31 mouse cellular contexts compared by ENCODE assay signal in genomic region chr14:109583084-109583483, GRCm38 (mm10).
"Had no signal": no experiment of that assay in that cellular context is flagged by ENCODE, and none has a peak within 500 bp of the region (broad histone marks: within the 10 kb centered on the region; RNA-seq: fewer than 3 reads in every experiment).

No protein-coding gene starts in this region.

- H3K36me3 ChIP-seq: limb, embryonic 12.5 days; limb, embryonic 13.5 days; limb, embryonic 15.5 days; liver, embryonic 12.5 days; liver, embryonic 13.5 days; liver, embryonic 15.5 days; lung, embryonic 15.5 days; midbrain, embryonic 10.5 days; midbrain, embryonic 12.5 days; midbrain, embryonic 13.5 days; midbrain, embryonic 15.5 days; neural tube, embryonic 12.5 days; neural tube, embryonic 13.5 days had no signal

- ATAC-seq: liver, embryonic 12.5 days; liver, postnatal 0 days; lung, postnatal 0 days; midbrain, embryonic 13.5 days; midbrain, embryonic 15.5 days had no signal

- H3K4me1 ChIP-seq: limb, embryonic 12.5 days; limb, embryonic 13.5 days; limb, embryonic 15.5 days; liver, embryonic 12.5 days; liver, embryonic 13.5 days; liver, embryonic 15.5 days; lung, embryonic 15.5 days; megakaryocyte, embryonic 14.5 days; midbrain, embryonic 10.5 days; midbrain, embryonic 12.5 days; midbrain, embryonic 13.5 days; midbrain, embryonic 15.5 days; neural tube, embryonic 12.5 days; neural tube, embryonic 13.5 days had no signal

- DNase-seq: left cerebral cortex, postnatal 4 days; liver; liver, embryonic 13.5 days; liver, postnatal 0 days; lung, adult 18-20 months; lung, adult 2 months; lung, embryonic 14.5 days; lung, postnatal 10 days; lung, postnatal 14 days; lung, postnatal 36 days; lung, postnatal 4 days; midbrain, embryonic 14.5 days had no signal

- H3K4me3 ChIP-seq: left cerebral cortex, adult 2 months; limb, embryonic 12.5 days; limb, embryonic 13.5 days; limb, embryonic 15.5 days; liver, embryonic 12.5 days; liver, embryonic 13.5 days; liver, embryonic 15.5 days; lung, embryonic 15.5 days; megakaryocyte, embryonic 14.5 days; midbrain, embryonic 10.5 days; midbrain, embryonic 12.5 days; midbrain, embryonic 13.5 days; midbrain, embryonic 15.5 days; neural tube, embryonic 12.5 days; neural tube, embryonic 13.5 days had no signal

- H3K27me3 ChIP-seq: limb, embryonic 12.5 days; limb, embryonic 13.5 days; limb, embryonic 15.5 days; liver, embryonic 12.5 days; liver, embryonic 13.5 days; liver, embryonic 15.5 days; lung, embryonic 15.5 days; megakaryocyte, embryonic 14.5 days; midbrain, embryonic 12.5 days; midbrain, embryonic 13.5 days; midbrain, embryonic 15.5 days; neural tube, embryonic 12.5 days; neural tube, embryonic 13.5 days had no signal

- H3K4me2 ChIP-seq: limb, embryonic 12.5 days; limb, embryonic 13.5 days; limb, embryonic 15.5 days; liver, embryonic 11.5 days; liver, embryonic 12.5 days; liver, embryonic 13.5 days; liver, embryonic 15.5 days; lung, embryonic 14.5 days; lung, embryonic 15.5 days; midbrain, embryonic 11.5 days; midbrain, embryonic 12.5 days; midbrain, embryonic 13.5 days; midbrain, embryonic 15.5 days; neural tube, embryonic 12.5 days; neural tube, embryonic 13.5 days had no signal

- H3K9ac ChIP-seq: limb, embryonic 12.5 days; limb, embryonic 13.5 days; limb, embryonic 15.5 days; liver, embryonic 12.5 days; liver, embryonic 13.5 days; liver, embryonic 14.5 days; liver, embryonic 15.5 days; liver, postnatal 0 days; lung, embryonic 14.5 days; lung, embryonic 15.5 days; midbrain, embryonic 12.5 days; midbrain, embryonic 13.5 days; midbrain, embryonic 15.5 days; neural tube, embryonic 12.5 days; neural tube, embryonic 13.5 days had no signal

- H3K9me3 ChIP-seq: limb, embryonic 12.5 days; limb, embryonic 13.5 days; limb, embryonic 15.5 days; liver, embryonic 12.5 days; liver, embryonic 13.5 days; liver, embryonic 15.5 days; lung, embryonic 15.5 days; midbrain, embryonic 10.5 days; midbrain, embryonic 12.5 days; midbrain, embryonic 13.5 days; midbrain, embryonic 15.5 days; neural tube, embryonic 12.5 days; neural tube, embryonic 13.5 days had no signal

- H3K27ac ChIP-seq: left cerebral cortex, adult 2 months; limb, embryonic 12.5 days; limb, embryonic 13.5 days; limb, embryonic 15.5 days; liver, embryonic 12.5 days; liver, embryonic 13.5 days; liver, embryonic 14.5 days; liver, embryonic 15.5 days; lung, embryonic 15.5 days; macrophage; midbrain, embryonic 10.5 days; midbrain, embryonic 12.5 days; midbrain, embryonic 13.5 days; midbrain, embryonic 15.5 days; neural tube, embryonic 12.5 days; neural tube, embryonic 13.5 days had no signal
